Mouse (Mus musculus) heart, embryonic 14.5 days (tissue): ENCODE measurements around the gene Scg5. TPM values are rescaled to one million over a fixed set of nuclear protein-coding genes. Genes with fewer than 3 reads are reported as not detected.

Experiments used
- polyA plus RNA-seq: library from polyadenylated mRNA; unstranded; fragments of >200 nt; fragmentation: Nextera tagmentation; extraction: Ambion mirVana; gene quantifications from 2 replicates; pipeline ENCODE4 v1.2.1, GENCODE M21; 2014

The Scg5 gene
- polyA plus RNA-seq, 1 experiment from 2014 or later: 0.99 TPM

Other genes with a start within 250 kb of the Scg5 start
- 0.05 TPM in 1 of 2 replicates, not detected in the other for gene Grem1, start 70.5 kb downstream of the Scg5 start, polyA plus RNA-seq
- 4.4 and 4.9 TPM in 2 replicates for gene Arhgap11a, start 19.5 kb upstream of the Scg5 start, polyA plus RNA-seq
- gene Gjd2, start 184.5 kb upstream of the Scg5 start, polyA plus RNA-seq: not detected in 2 replicates
- gene Actc1, start 224.4 kb upstream of the Scg5 start, polyA plus RNA-seq: 14,909 and 15,629 TPM in 2 replicates